Mouse (Mus musculus) forebrain, embryonic 15.5 days (tissue): ENCODE measurements around the gene 0610037L13Rik. TPM values are rescaled to one million over a fixed set of nuclear protein-coding genes. Genes with fewer than 3 reads are reported as not detected.

Experiments
- ATAC-seq: fragments of 200-750 bp; cut with Nextera tagmentation; replicated peaks from 2 replicates; pipeline ENCODE4 v1.8.0; 2017; ENCODE audit warnings: mild to moderate bottlenecking, moderate TSS enrichment, moderate library complexity
- H3K27ac ChIP-seq: fragments of 300-500 bp; sonication (generic); replicated peaks from 2 replicates; pipeline ENCODE4 v1.5.1; 2015; ENCODE audit warnings: mild to moderate bottlenecking, inconsistent platforms
- H3K27me3 ChIP-seq: fragments of 300-500 bp; sonication (generic); 2 replicates; pipeline ENCODE4 v1.6.1; 2015; ENCODE audit warnings: inconsistent platforms
- H3K36me3 ChIP-seq: fragments of 300-500 bp; sonication (generic); 2 replicates; pipeline ENCODE4 v1.6.1; 2015; ENCODE audit warnings: mild to moderate bottlenecking, inconsistent platforms
- H3K4me1 ChIP-seq: fragments of 300-500 bp; sonication (generic); 2 replicates; pipeline ENCODE4 v1.6.1; 2015; ENCODE audit warnings: inconsistent platforms
- H3K4me2 ChIP-seq: fragments of 300-500 bp; sonication (generic); replicated peaks from 2 replicates; pipeline ENCODE4 v1.6.1; 2015; ENCODE audit warnings: mild to moderate bottlenecking, inconsistent platforms
- H3K4me3 ChIP-seq: fragments of 300-500 bp; sonication (generic); 2 replicates; pipeline ENCODE4 v1.5.1; 2015; ENCODE audit warnings: mild to moderate bottlenecking, inconsistent platforms
- H3K9ac ChIP-seq: fragments of 300-500 bp; sonication (generic); replicated peaks from 2 replicates; pipeline ENCODE4 v1.6.1; 2015; ENCODE audit warnings: mild to moderate bottlenecking, inconsistent platforms
- H3K9me3 ChIP-seq: fragments of 300-500 bp; sonication (generic); 2 replicates; pipeline ENCODE4 v1.6.1; 2016; ENCODE audit warnings: inconsistent platforms
- WGBS: fragments of 180-500 bp; shearing (Covaris S2); methylation state at CpG from one replicate; pipeline ENCODE4 v1.1.7; 2015; ENCODE audit warnings: mixed read lengths; 5-methylcytosine and 5-hydroxymethylcytosine counted together
- polyA plus RNA-seq: library from polyadenylated mRNA; unstranded; fragments of >200 nt; fragmentation: Nextera tagmentation; extraction: Ambion mirVana; gene quantifications from 2 replicates; pipeline ENCODE4 v1.2.1, GENCODE M21; 2015

Gene 0610037L13Rik
- polyA plus RNA-seq, 1 experiment from 2014 or later = 113 TPM

DNA sequence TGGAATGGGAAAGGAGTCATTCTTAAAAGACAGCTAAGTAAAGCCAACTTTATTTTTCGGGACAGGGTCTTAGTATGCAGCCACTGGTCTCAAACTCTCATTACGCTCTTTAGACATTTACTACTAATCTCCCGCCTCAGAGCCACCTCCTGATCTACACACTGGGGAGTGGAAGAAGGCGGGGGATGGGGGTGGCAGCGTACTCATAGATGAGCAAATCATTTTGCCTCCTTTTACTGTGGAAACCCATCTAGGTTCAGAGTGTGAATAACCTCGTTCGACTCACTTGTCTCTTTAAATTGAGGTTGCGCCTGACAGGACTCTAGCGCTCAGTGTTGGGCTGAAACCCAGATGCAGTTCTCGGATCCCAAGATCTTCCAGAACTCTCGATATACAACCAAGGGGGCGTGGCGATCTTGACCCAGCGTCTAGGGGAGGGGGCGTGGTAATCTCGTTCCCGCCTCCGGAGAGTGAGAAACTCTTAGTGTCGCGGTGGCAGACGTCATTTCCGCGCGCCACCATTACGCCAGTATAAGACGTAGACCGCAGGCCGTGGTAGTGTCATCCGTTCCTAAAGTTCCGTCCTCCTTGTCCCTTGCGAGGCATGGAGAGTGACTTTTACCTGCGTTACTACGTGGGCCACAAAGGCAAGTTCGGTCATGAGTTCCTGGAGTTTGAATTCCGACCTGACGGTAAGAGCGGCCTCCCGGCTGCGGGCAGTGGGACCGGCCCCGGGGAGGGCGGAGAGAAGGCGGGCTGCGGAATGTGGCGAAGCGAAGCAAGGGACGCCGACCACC is 10.2 kb upstream of the 0610037L13Rik start, which contains the start of gene Magoh:
TSS of gene Magoh (plus strand) at position 502 of the 797 bp plus-strand sequence.
- Histone ChIP-seq H3K4me1 (peaks cover 21% of the 10 kb centered on the region), H3K36me3 (peaks cover 40% of the 10 kb centered on the region), H3K27ac (peak within 1 kb of the TSS; percentile 77), H3K4me3 (peak within 1 kb of the TSS; percentile 91), H3K4me2 (peak within 1 kb of the TSS; percentile 70), H3K9me3 (no peaks in the 10 kb centered on the region), H3K27me3 (no peaks in the 10 kb centered on the region), H3K9ac (peak within 1 kb of the TSS; percentile 83)
- 3% methylated on average over 48 of the region's 48 CpGs for WGBS
- ATAC-seq = peak; percentile 94

GRCm38 (mm10) chr4:107881631-107882030 is 8.0 kb upstream of the 0610037L13Rik start:
- 98% methylated on average over 1 of the region's 1 CpGs for WGBS
- Histone ChIP-seq H3K4me2 (no peak overlapping the region), H3K27ac (no peak overlapping the region), H3K36me3 (peaks cover 46% of the 10 kb centered on the region), H3K4me1 (peaks cover 21% of the 10 kb centered on the region), H3K27me3 (no peaks in the 10 kb centered on the region), H3K9ac (no peak overlapping the region), H3K4me3 (no peak overlapping the region), H3K9me3 (no peaks in the 10 kb centered on the region)
- no peak for ATAC-seq

DNA sequence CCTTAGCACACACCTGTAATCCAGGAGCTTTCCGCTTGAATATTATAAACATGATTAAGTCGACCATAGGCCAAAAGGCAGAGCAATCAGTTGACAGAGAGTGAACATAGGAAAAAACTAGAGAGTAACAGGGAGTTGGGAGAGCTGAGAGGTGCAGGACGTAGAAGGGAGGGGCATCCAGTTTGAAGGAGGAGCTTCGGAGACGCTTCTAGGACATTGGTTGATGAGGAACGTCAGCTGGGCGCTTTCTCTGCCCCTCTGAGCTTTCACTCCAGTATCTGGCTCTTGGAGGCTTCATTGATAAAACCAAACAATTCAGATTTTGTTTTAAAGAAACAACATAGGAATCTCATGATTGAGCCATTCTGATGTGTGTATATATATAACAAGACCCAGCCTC is 3.2 kb upstream of the 0610037L13Rik start:
- Histone ChIP-seq H3K36me3 (peaks cover 52% of the 10 kb centered on the region), H3K27ac (no peak overlapping the region), H3K9me3 (no peaks in the 10 kb centered on the region), H3K4me2 (no peak overlapping the region), H3K27me3 (no peaks in the 10 kb centered on the region), H3K4me3 (no peak overlapping the region), H3K9ac (no peak overlapping the region), H3K4me1 (peaks cover 17% of the 10 kb centered on the region)
- WGBS = 80% methylated on average over 7 of the region's 7 CpGs
- no peak for ATAC-seq

DNA sequence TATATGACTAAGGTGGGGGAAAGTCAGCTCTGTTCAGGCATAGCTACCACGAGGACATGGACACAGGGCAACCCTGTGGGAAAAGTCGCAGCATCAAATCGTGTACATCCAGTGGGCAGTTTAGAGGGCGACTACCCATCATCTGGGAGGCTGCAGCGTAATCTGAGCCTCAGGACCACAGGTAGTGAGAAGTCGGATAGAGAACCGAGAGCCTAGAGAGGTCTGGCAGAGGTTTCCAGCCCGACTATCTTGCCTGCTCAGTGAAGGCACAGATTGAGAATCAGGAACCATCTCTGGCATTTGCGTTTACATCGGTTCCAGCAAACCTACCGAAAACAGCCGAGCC is 255 bp upstream of the 0610037L13Rik start:
- Histone ChIP-seq H3K27ac (peak overlapping the region; percentile 94), H3K27me3 (no peaks in the 10 kb centered on the region), H3K9ac (peak overlapping the region; percentile 71), H3K4me2 (peak overlapping the region; percentile 67), H3K9me3 (no peaks in the 10 kb centered on the region), H3K4me1 (peaks cover 13% of the 10 kb centered on the region), H3K36me3 (peaks cover 45% of the 10 kb centered on the region), H3K4me3 (peak overlapping the region; percentile 55)
- peak; percentile 50 for ATAC-seq
- under 1% methylated on average over 12 of the region's 12 CpGs for WGBS

GRCm38 (mm10) chr4:107892663-107893062 is 3.0 kb downstream of the 0610037L13Rik start:
- Histone ChIP-seq H3K27ac (no peak overlapping the region), H3K27me3 (no peaks in the 10 kb centered on the region), H3K4me3 (no peak overlapping the region), H3K36me3 (peaks cover 47% of the 10 kb centered on the region), H3K4me1 (peaks cover 13% of the 10 kb centered on the region), H3K9ac (no peak overlapping the region), H3K9me3 (no peaks in the 10 kb centered on the region), H3K4me2 (no peak overlapping the region)
- 92% methylated on average over 2 of the region's 2 CpGs for WGBS
- ATAC-seq = no peak

GRCm38 (mm10) chr4:107899211-107899927 is 9.8 kb downstream of the 0610037L13Rik start:
- no peaks in the 10 kb centered on the region for H3K9me3 ChIP-seq
- no peak overlapping the region for H3K4me3 ChIP-seq
- H3K4me2 ChIP-seq = no peak overlapping the region
- no peak for ATAC-seq
- no peak overlapping the region for H3K27ac ChIP-seq
- H3K9ac ChIP-seq = no peak overlapping the region
- H3K4me1 ChIP-seq = no peaks in the 10 kb centered on the region
- H3K36me3 ChIP-seq = peaks cover 38% of the 10 kb centered on the region
- WGBS = 82% methylated on average over 5 of the region's 5 CpGs
- no peaks in the 10 kb centered on the region for H3K27me3 ChIP-seq

GRCm38 (mm10) chr4:107900206-107900605 is 10.6 kb downstream of the 0610037L13Rik start:
- H3K4me1 ChIP-seq = no peaks in the 10 kb centered on the region
- no peak overlapping the region for H3K4me3 ChIP-seq
- WGBS = 85% methylated on average over 3 of the region's 3 CpGs
- H3K4me2 ChIP-seq = no peak overlapping the region
- H3K27ac ChIP-seq = no peak overlapping the region
- no peak for ATAC-seq
- no peaks in the 10 kb centered on the region for H3K27me3 ChIP-seq
- no peaks in the 10 kb centered on the region for H3K9me3 ChIP-seq
- peaks cover 31% of the 10 kb centered on the region for H3K36me3 ChIP-seq
- no peak overlapping the region for H3K9ac ChIP-seq

DNA sequence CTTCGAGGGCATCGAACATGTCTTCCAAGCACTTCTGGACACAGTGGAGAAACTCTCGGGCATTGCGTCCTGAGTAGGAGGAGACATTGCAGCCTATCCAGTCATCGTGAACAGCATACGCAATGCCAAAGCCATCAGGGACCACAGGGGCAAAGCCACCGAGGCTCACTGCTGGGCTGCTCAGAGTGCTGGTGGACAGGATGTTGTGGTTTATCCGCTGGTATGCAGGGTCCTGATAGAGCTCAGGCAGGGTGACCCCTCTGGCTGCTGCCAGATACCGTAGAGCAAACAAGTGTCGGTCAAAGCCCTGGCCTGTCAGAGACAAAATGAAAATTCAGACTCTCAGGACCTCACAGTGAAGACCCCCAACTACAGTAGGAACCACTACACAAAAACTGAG is 14.6 kb downstream of the 0610037L13Rik start:
- Histone ChIP-seq H3K27ac (no peak overlapping the region), H3K9ac (no peak overlapping the region), H3K27me3 (no peaks in the 10 kb centered on the region), H3K9me3 (no peaks in the 10 kb centered on the region), H3K4me3 (no peak overlapping the region), H3K4me2 (no peak overlapping the region), H3K36me3 (no peaks in the 10 kb centered on the region; the same call in 1 of the 2 replicates), H3K4me1 (no peaks in the 10 kb centered on the region)
- WGBS = 95% methylated on average over 10 of the region's 10 CpGs
- no peak for ATAC-seq

GRCm38 (mm10) chr4:107906561-107906960 is 16.9 kb downstream of the 0610037L13Rik start:
- ATAC-seq = no peak
- no peak overlapping the region for H3K4me3 ChIP-seq
- no peak overlapping the region for H3K4me2 ChIP-seq
- H3K9ac ChIP-seq = no peak overlapping the region
- no peaks in the 10 kb centered on the region for H3K27me3 ChIP-seq
- H3K9me3 ChIP-seq = no peaks in the 10 kb centered on the region
- H3K27ac ChIP-seq = no peak overlapping the region
- H3K4me1 ChIP-seq = no peaks in the 10 kb centered on the region
- 92% methylated on average over 9 of the region's 9 CpGs for WGBS
- no peaks in the 10 kb centered on the region; the same call in 1 of the 2 replicates for H3K36me3 ChIP-seq

DNA sequence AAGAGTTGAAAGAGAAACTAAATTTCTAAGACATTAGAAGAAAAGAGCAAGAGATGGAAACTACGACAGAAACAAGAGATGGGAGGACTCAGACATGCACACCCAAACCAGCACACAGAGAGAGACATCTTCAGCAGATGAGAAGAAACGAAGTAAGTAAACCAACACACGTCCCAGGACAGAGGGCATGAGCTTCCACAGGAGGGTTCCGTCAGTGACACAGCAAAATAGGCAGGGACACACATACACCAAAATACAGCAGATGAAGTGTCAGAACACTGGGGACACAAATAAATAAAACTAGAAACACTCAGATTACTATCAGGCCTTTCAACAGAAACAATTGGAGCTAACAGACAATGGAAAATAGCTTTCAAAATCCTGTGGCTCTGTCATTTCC is 20.4 kb downstream of the 0610037L13Rik start:
- ATAC-seq = no peak
- WGBS = 94% methylated on average over 4 of the region's 4 CpGs

DNA sequence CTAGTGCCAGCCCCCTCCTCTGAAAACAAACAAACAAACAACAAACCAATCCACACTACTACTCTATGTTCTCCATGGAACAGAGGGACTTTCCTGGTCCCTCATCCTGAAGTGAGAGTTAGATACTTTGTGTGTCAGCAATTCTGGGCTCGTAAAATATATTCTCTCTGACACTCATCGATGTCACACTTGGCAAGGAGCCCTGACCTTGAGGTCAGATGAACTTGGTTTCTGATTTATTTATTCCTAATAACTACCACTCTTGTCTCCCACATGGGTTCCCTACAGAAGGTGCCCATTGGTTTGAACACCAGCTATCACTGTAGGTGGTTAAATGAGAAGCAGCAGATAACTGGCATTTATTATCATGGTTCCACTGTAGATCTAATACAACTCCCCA is 30.7 kb downstream of the 0610037L13Rik start:
- Histone ChIP-seq H3K9ac (no peak overlapping the region), H3K27ac (no peak overlapping the region), H3K4me1 (peaks cover 11% of the 10 kb centered on the region; the same call in 1 of the 2 replicates), H3K27me3 (0 out of 2 replicates have a peak, but pooled peaks cover 4% of the 10 kb centered on the region), H3K4me3 (no peak overlapping the region), H3K4me2 (no peak overlapping the region), H3K36me3 (no peaks in the 10 kb centered on the region), H3K9me3 (no peaks in the 10 kb centered on the region)
- WGBS = 90% methylated on average over 2 of the region's 2 CpGs
- no peak for ATAC-seq

More for the DNA sequence above, 20.4 kb downstream of the 0610037L13Rik start:
- H3K27ac ChIP-seq = no peak overlapping the region
- H3K27me3 ChIP-seq = no peaks in the 10 kb centered on the region
- no peak overlapping the region for H3K9ac ChIP-seq
- 0 out of 2 replicates have a peak, but pooled peaks cover 6% of the 10 kb centered on the region for H3K36me3 ChIP-seq
- no peak overlapping the region for H3K4me3 ChIP-seq
- no peaks in the 10 kb centered on the region for H3K4me1 ChIP-seq
- H3K4me2 ChIP-seq = no peak overlapping the region
- no peaks in the 10 kb centered on the region for H3K9me3 ChIP-seq

- Histone ChIP-seq H3K27me3 (0 out of 2 replicates have a peak, but pooled peaks cover 4% of the 10 kb centered on the region), H3K4me1 (peaks cover 11% of the 10 kb centered on the region; the same call in 1 of the 2 replicates), H3K9me3 (no peaks in the 10 kb centered on the region), H3K27ac (no peak overlapping the region), H3K4me3 (no peak overlapping the region), H3K4me2 (no peak overlapping the region), H3K9ac (no peak overlapping the region), H3K36me3 (no peaks in the 10 kb centered on the region)
- ATAC-seq = no peak
- 82% methylated on average over 8 of the region's 8 CpGs for WGBS
Observed at GRCm38 (mm10) chr4:107921152-107921695, 31.6 kb downstream of the 0610037L13Rik start.
